Mouse (Mus musculus): ENCODE data around the gene Gm4737.

- TF ChIP-seq POLR2A (IDR thresholded peaks at IDR 0.05; ENCODE audit: borderline replicate concordance, insufficient read depth, low read length), result no peak
- no peak for TF ChIP-seq CTCF (IDR thresholded peaks at IDR 0.05; ENCODE audit: borderline replicate concordance, insufficient read depth, low read depth, low read length)
These were observed 34.3 kb downstream of the Gm4737 start for GRCm38 (mm10) chr16:46120607-46121006.
